ENCODE assay signal across 23 mouse cellular contexts in the genomic region with DNA sequence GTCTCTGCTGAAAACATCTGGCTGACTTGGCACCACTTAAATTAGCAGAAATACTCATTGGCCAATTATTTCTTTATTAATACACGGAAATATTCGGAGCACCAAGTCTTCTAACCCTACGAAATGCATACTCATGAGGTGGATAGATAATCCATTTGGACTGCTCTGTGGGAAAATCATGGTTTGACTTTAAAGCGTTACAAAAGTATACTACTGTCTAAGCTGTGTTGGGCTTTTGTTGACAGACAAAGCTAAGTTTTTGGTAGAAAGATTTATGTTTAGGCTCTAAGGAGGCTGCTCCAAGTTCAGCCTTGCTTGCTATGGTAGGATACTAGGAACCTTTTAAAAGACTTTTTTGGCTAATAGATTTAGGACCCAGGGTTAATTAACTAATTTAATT.
"Had no signal": no experiment of that assay in that cellular context is flagged by ENCODE, and none has a peak within 500 bp of the region (broad histone marks: within the 10 kb centered on the region; RNA-seq: fewer than 3 reads in every experiment).

No protein-coding gene starts in this region.

- H3K4me2 ChIP-seq: intestine, embryonic 15.5 days; limb, embryonic 13.5 days; liver, embryonic 12.5 days; liver, embryonic 15.5 days; midbrain, embryonic 12.5 days; midbrain, embryonic 15.5 days; neural tube, embryonic 12.5 days; neural tube, embryonic 15.5 days; stomach, embryonic 15.5 days had no signal

- H3K27ac ChIP-seq: intestine, embryonic 15.5 days; layer of hippocampus, adult 2 months; limb, embryonic 13.5 days; liver, embryonic 12.5 days; liver, embryonic 15.5 days; macrophage; midbrain, embryonic 12.5 days; midbrain, embryonic 15.5 days; neural tube, embryonic 12.5 days; neural tube, embryonic 15.5 days; stomach, embryonic 15.5 days had no signal

- H3K27me3 ChIP-seq: intestine, embryonic 15.5 days; limb, embryonic 13.5 days; liver, embryonic 12.5 days; liver, embryonic 15.5 days; midbrain, embryonic 12.5 days; midbrain, embryonic 15.5 days; neural tube, embryonic 12.5 days; neural tube, embryonic 15.5 days; stomach, embryonic 15.5 days had no signal

- H3K9me3 ChIP-seq: intestine, embryonic 15.5 days; limb, embryonic 10.5 days; limb, embryonic 13.5 days; liver, embryonic 12.5 days; liver, embryonic 15.5 days; midbrain, embryonic 12.5 days; midbrain, embryonic 15.5 days; neural tube, embryonic 12.5 days; neural tube, embryonic 15.5 days; stomach, embryonic 15.5 days had no signal

- H3K4me3 ChIP-seq: intestine, embryonic 15.5 days; layer of hippocampus, adult 2 months; limb, embryonic 10.5 days; limb, embryonic 13.5 days; liver, embryonic 12.5 days; liver, embryonic 15.5 days; midbrain, embryonic 12.5 days; midbrain, embryonic 15.5 days; neural tube, embryonic 12.5 days; neural tube, embryonic 15.5 days; stomach, embryonic 15.5 days had no signal

- H3K36me3 ChIP-seq: intestine, embryonic 15.5 days; limb, embryonic 10.5 days; limb, embryonic 13.5 days; liver, embryonic 12.5 days; liver, embryonic 15.5 days; midbrain, embryonic 12.5 days; midbrain, embryonic 15.5 days; neural tube, embryonic 12.5 days; neural tube, embryonic 15.5 days; stomach, embryonic 15.5 days had no signal

- ATAC-seq: intestine, embryonic 15.5 days; liver, embryonic 12.5 days; midbrain, embryonic 15.5 days had no signal

- H3K9ac ChIP-seq: intestine, embryonic 15.5 days; limb, embryonic 13.5 days; liver, embryonic 12.5 days; liver, embryonic 15.5 days; midbrain, embryonic 12.5 days; midbrain, embryonic 15.5 days; neural tube, embryonic 12.5 days; neural tube, embryonic 15.5 days; stomach, embryonic 15.5 days had no signal

- DNase-seq: kidney, adult 11 months; kidney, adult 8-10 months; kidney, postnatal 25 days; layer of hippocampus, adult 9-11 months; liver; lung, adult 18-20 months; right cerebral cortex, adult 18-20 months; right cerebral cortex, postnatal 14 days; right cerebral cortex, postnatal 4 days; thymus, adult 18-20 months; thymus, postnatal 36 days had no signal

- H3K4me1 ChIP-seq: limb, embryonic 13.5 days; liver, embryonic 12.5 days; liver, embryonic 15.5 days; midbrain, embryonic 15.5 days; neural tube, embryonic 15.5 days; stomach, embryonic 15.5 days had no signal
